1 mouse cellular context compared by ENCODE assay signal in the genomic region with DNA sequence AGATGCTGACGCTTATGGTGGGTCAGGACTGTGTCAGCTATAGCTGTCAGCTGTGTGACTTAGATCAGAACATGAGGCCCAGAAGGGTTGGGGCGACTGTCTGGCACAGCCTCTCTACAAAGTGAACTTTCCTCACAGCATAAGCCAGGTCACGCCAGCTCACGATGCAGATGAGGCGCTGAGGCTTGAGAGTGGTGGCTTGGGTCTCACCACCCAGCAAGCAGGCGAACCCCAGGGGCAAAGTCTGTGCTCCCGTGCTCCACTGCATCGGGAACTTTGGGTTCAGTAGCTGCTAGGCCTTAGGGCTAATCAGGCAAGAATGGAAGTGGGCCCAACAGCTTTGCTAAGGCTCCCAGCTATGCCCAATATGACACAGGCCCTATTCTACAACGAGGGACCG.
TF ChIP-seq lines count a peak whose summit lies in the region.

No protein-coding gene starts in this region.

TF ChIP-seq in CH12.LX, 34 proteins besides CTCF, POLR2A, EP300 and RAD21:
- TF ChIP-seq TBP (conservative IDR thresholded peaks at IDR 0.05; ENCODE audit: low read depth, low read length) (no peak), ZC3H11A (IDR thresholded peaks at IDR 0.05; ENCODE audit: low read depth, low read length) (no peak), MEF2A (IDR thresholded peaks at IDR 0.05; ENCODE audit: borderline replicate concordance, low read depth, low read length) (no peak), KAT2A (IDR thresholded peaks at IDR 0.05; ENCODE audit: insufficient replicate concordance, low read length) (no peak), ZMIZ1 (IDR thresholded peaks at IDR 0.05; ENCODE audit: low read depth, low read length) (no peak), BHLHE40 (IDR thresholded peaks at IDR 0.05; ENCODE audit: low read depth, low read length) (no peak), MYC (IDR thresholded peaks at IDR 0.05; ENCODE audit: low read depth, low read length) (no peak), MAFK (IDR thresholded peaks at IDR 0.05; ENCODE audit: insufficient replicate concordance, low read length) (no peak), CHD1 (IDR thresholded peaks at IDR 0.05; ENCODE audit: low read depth, low read length) (no peak)
